Mouse (Mus musculus) heart, embryonic 14.5 days (tissue): ENCODE data around the gene Myo10. TPM values are rescaled to one million over a fixed set of nuclear protein-coding genes. Genes with fewer than 3 reads are reported as not detected.

Experiments used
- ATAC-seq: fragments of 200-750 bp; cut with Nextera tagmentation; 2 replicates; pipeline ENCODE4 v1.8.0; 2017; ENCODE audit warnings: low read depth, moderate TSS enrichment; ENCODE audit not compliant: insufficient number of reproducible peaks, insufficient read depth, low FRiP score
- H3K27ac ChIP-seq, 2 experiments: fragments of 200-500 bp in 1 of 2; fragments of 300-500 bp in 1 of 2; sonication (generic) in 1 of 2; replicated peaks in 1 of 2; 2 replicates each; pipeline ENCODE4 v1.5.1; 2012 to 2014; ENCODE audit warnings: low read depth in 2 of 2, low read length in 2 of 2, control low read depth in 1 of 2, mild to moderate bottlenecking in 1 of 2, mixed read lengths in 1 of 2; ENCODE audit not compliant: control insufficient read depth in 1 of 2, insufficient read depth in 1 of 2
- H3K27me3 ChIP-seq: fragments of 300-500 bp; sonication (generic); 2 replicates; pipeline ENCODE4 v1.6.1; 2014; ENCODE audit warnings: mild to moderate bottlenecking, low read length, control low read depth; ENCODE audit not compliant: control insufficient read depth, insufficient read depth
- H3K36me3 ChIP-seq: fragments of 300-500 bp; sonication (generic); 2 replicates; pipeline ENCODE4 v1.6.1; 2014; ENCODE audit warnings: mild to moderate bottlenecking, control low read depth, low read length, mixed read lengths; ENCODE audit not compliant: control insufficient read depth, insufficient read depth
- H3K4me1 ChIP-seq, 2 experiments: fragments of 200-500 bp in 1 of 2; fragments of 300-500 bp in 1 of 2; sonication (generic) in 1 of 2; 2 replicates each; pipeline ENCODE4 v1.6.1; 2012 to 2014; ENCODE audit warnings: low read length in 2 of 2, control low read depth in 1 of 2, mixed read lengths in 1 of 2; ENCODE audit not compliant: control insufficient read depth in 2 of 2, insufficient read depth in 2 of 2
- H3K4me2 ChIP-seq: fragments of 300-500 bp; sonication (generic); 2 replicates; pipeline ENCODE4 v1.6.1; 2014; ENCODE audit warnings: mild to moderate bottlenecking, low read length
- H3K4me3 ChIP-seq, 2 experiments: fragments of 200-500 bp in 1 of 2; fragments of 300-500 bp in 1 of 2; sonication (generic) in 1 of 2; 2 replicates each; pipeline ENCODE4 v1.5.1; 2012 to 2014; ENCODE audit warnings: low read length in 2 of 2, mild to moderate bottlenecking in 2 of 2, control low read depth in 1 of 2, low read depth in 1 of 2, moderate library complexity in 1 of 2; ENCODE audit not compliant: control insufficient read depth in 1 of 2, insufficient read depth in 1 of 2
- H3K9ac ChIP-seq: fragments of 300-500 bp; sonication (generic); 2 replicates; pipeline ENCODE4 v1.6.1; 2014; ENCODE audit warnings: mild to moderate bottlenecking, low read length
- H3K9me3 ChIP-seq: fragments of 300-500 bp; sonication (generic); 2 replicates; pipeline ENCODE4 v1.6.1; 2016; ENCODE audit warnings: low read length, control low read depth; ENCODE audit not compliant: control insufficient read depth
- WGBS: fragments of 180-500 bp; shearing (Covaris S2); extraction: QIAGEN DNeasy Blood & Tissue Kit; methylation state at CpG from one replicate; pipeline ENCODE4 v1.1.7; 2014; 5-methylcytosine and 5-hydroxymethylcytosine counted together
- polyA plus RNA-seq: library from polyadenylated mRNA; unstranded; fragments of >200 nt; fragmentation: Nextera tagmentation; extraction: Ambion mirVana; gene quantifications from 2 replicates; pipeline ENCODE4 v1.2.1, GENCODE M21; 2014

The Myo10 gene
- polyA plus RNA-seq, 1 experiment from 2014 or later = 12.6 TPM

DNA sequence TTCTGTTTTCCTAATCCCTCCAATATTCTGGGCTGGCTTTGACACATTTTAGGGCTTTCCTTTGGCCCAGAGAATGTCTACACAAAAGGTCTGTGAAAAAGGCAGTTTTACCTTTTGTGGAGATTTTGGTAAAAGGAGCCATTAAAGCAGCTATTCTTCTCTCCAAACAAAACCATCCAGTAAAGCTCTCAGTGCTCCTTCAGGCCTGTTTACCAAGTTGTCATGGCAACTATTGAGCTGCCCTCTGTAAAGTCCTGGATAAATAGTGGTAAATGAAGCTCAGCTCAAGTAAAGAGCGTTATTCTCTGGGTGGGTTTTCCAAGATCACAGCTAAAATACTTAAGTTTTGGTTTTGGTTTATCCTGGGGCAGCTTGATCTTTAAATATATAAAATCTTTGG, 130.3 kb downstream of the Myo10 start:
- H3K9me3 ChIP-seq = no peaks in the 10 kb centered on the region
- H3K4me3 ChIP-seq = no peak overlapping the region
- H3K36me3 ChIP-seq = no peaks in the 10 kb centered on the region
- no peak overlapping the region for H3K27ac ChIP-seq
- WGBS = 84% methylated on average over 1 of the region's 1 CpGs
- no peaks in the 10 kb centered on the region for H3K27me3 ChIP-seq
- no peaks in the 10 kb centered on the region for H3K4me1 ChIP-seq
- H3K9ac ChIP-seq = no peak overlapping the region
- no peak for ATAC-seq
- H3K4me2 ChIP-seq = no peak overlapping the region

DNA sequence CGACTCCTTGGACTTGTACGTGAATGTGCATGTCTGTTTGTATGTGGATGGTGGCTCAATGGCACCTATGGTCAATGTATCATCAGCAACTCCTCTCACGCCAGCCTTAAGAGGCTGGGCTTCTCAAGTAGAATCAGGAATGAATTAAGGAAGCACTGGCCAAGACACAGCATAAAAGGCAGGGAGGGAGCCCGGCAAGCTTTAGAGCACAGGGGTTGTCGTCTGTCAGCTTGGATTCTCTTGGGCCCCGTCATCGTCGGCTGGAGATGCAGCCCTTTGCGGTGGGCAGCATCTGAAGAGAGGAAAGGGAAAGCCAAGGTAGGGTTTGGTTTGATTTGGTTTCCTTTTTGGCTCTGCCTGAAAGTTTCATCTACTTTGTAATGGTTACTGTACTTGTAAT, 130.7 kb downstream of the Myo10 start:
- no peaks in the 10 kb centered on the region for H3K27me3 ChIP-seq
- WGBS = 65% methylated on average over 9 of the region's 9 CpGs
- H3K4me1 ChIP-seq = no peaks in the 10 kb centered on the region
- H3K9me3 ChIP-seq = no peaks in the 10 kb centered on the region
- H3K9ac ChIP-seq = no peak overlapping the region
- no peaks in the 10 kb centered on the region for H3K36me3 ChIP-seq
- no peak for ATAC-seq
- H3K4me3 ChIP-seq = no peak overlapping the region
- no peak overlapping the region for H3K4me2 ChIP-seq
- H3K27ac ChIP-seq = no peak overlapping the region

DNA sequence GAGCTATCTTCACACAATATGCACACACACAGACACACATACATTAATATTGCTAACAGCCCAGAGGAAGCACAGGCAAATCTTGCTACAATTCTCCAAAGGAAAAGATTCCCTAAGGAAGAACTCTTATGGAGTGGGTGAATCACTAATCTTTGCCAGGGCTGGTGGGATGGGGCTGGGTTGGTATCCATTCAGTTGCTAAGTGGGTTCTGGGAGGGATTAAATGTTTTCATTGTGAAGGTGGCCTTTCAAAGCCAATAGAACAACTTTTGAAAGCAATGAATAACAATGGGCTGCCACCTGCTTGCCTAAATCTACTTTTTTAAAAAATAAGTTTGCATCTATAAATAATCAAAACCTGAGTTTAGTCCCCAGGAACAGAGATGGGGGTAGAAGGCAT, 131.6 kb downstream of the Myo10 start:
- no peak for ATAC-seq
- H3K27me3 ChIP-seq = no peaks in the 10 kb centered on the region

DNA sequence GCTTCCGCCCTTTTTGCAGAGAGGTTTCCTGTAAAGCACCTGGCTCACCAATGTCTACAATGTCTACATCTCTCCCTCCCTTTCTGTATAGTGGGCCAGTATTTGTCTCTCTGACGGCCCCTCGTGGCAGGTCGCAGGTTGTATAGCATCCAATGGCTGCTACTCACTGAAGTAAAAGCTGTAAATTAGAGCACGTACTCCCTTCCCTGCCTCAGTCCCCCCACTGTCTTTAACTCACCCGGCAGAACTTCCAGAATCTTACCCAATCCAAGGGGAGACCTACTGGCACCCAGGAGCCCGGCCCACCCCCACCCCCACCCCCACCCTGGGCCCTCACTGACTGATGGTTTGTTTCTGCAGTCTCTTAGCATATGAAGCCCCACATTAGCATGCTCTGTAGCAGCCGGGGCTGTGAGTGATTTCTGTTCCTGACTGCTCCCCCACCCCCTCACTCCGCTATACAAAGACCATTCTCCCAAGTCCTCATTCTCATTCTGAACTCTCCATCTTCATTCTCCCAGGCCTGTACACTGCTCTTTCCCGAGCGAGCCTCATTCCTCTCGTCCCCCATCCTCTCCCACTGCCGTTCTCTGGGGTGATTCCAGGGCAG, 132.1 kb downstream of the Myo10 start:
- no peak overlapping the region for H3K9ac ChIP-seq
- no peak overlapping the region for H3K4me3 ChIP-seq
- no peak overlapping the region for H3K4me2 ChIP-seq
- no peaks in the 10 kb centered on the region for H3K4me1 ChIP-seq
- no peaks in the 10 kb centered on the region for H3K9me3 ChIP-seq
- no peak for ATAC-seq
- no peak overlapping the region for H3K27ac ChIP-seq
- WGBS = 48% methylated on average over 13 of the region's 13 CpGs
- H3K36me3 ChIP-seq = no peaks in the 10 kb centered on the region
- H3K27me3 ChIP-seq = no peaks in the 10 kb centered on the region

More for the DNA sequence above, 131.6 kb downstream of the Myo10 start:
- Histone ChIP-seq H3K27ac (no peak overlapping the region), H3K9me3 (no peaks in the 10 kb centered on the region), H3K9ac (no peak overlapping the region), H3K4me1 (no peaks in the 10 kb centered on the region), H3K4me2 (no peak overlapping the region), H3K36me3 (no peaks in the 10 kb centered on the region), H3K4me3 (no peak overlapping the region)

DNA sequence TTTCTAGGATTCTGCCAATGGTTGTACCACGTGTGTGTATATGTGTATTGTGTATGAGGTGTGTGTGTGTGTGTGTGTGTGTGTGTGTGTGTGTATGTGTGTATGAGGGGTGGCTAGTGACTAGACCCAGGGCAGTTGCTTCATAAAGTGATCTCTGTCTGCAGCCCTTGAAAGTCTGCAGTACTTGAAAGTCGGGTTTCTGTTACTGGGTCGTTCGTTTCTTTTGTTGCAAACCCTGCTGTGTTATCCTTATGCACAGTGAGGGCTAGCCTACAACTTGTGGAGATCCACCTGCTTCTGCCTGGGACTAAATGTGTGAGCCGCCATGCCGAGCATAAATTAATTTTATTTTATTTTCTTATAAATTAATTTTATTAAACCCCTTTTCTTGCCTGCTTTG, 133.2 kb downstream of the Myo10 start:
- no peak for ATAC-seq
- H3K4me3 ChIP-seq = no peak overlapping the region
- no peaks in the 10 kb centered on the region for H3K4me1 ChIP-seq
- H3K36me3 ChIP-seq = no peaks in the 10 kb centered on the region
- no peaks in the 10 kb centered on the region for H3K27me3 ChIP-seq
- H3K9me3 ChIP-seq = no peaks in the 10 kb centered on the region
- H3K27ac ChIP-seq = no peak overlapping the region
- no peak overlapping the region for H3K9ac ChIP-seq
- 74% methylated on average over 6 of the region's 6 CpGs for WGBS
- no peak overlapping the region for H3K4me2 ChIP-seq

DNA sequence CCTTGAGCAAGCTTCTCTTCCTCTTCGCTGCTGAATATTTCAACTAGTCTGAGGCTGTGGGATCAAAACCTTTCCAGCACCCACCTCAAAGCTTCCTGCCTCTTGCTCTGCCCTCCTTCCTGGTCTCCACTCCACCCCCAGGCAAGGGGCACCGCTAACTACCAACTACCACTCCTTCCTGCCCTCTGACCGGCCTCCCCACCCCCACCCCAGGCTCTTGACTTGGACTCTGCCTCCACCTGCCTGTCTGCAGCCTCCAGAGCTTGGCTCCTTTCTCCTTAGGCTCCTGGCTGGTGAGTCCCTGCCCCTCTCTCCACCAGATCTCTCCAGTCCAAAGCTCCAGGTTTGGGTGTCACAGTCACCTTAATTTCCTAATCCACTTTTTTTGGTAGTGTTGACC, 133.7 kb downstream of the Myo10 start:
- Histone ChIP-seq H3K36me3 (no peaks in the 10 kb centered on the region), H3K4me2 (no peak overlapping the region), H3K4me1 (no peaks in the 10 kb centered on the region), H3K4me3 (no peak overlapping the region), H3K9ac (no peak overlapping the region), H3K27ac (no peak overlapping the region), H3K9me3 (no peaks in the 10 kb centered on the region), H3K27me3 (no peaks in the 10 kb centered on the region)
- ATAC-seq = no peak
- 67% methylated on average over 3 of the region's 3 CpGs for WGBS

DNA sequence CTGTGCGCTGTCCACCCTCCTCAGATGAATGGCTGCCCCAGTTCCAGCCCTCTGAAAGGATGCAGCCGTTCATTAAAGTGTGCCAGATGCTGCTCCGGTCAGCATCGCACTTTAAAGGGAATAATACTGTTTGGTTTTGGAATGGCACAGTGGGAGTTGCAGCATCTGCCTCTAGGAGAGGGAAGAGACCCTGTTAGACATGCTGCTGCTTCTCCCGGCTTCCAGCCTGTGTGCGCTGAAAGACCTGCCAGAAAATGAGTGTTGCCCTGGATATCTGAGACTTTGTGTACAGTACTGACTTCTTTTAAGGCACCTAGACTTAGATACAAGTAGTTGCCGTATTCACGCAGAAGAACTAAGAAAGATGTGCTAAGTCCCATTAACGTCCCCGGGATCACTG, 135.7 kb downstream of the Myo10 start:
- Histone ChIP-seq H3K9me3 (no peaks in the 10 kb centered on the region), H3K4me2 (no peak overlapping the region), H3K36me3 (no peaks in the 10 kb centered on the region), H3K27ac (no peak overlapping the region), H3K27me3 (no peaks in the 10 kb centered on the region), H3K4me1 (no peaks in the 10 kb centered on the region; a peak in 1 of 4 replicates), H3K4me3 (no peak overlapping the region), H3K9ac (no peak overlapping the region)
- ATAC-seq = no peak
- WGBS = 84% methylated on average over 10 of the region's 10 CpGs

DNA sequence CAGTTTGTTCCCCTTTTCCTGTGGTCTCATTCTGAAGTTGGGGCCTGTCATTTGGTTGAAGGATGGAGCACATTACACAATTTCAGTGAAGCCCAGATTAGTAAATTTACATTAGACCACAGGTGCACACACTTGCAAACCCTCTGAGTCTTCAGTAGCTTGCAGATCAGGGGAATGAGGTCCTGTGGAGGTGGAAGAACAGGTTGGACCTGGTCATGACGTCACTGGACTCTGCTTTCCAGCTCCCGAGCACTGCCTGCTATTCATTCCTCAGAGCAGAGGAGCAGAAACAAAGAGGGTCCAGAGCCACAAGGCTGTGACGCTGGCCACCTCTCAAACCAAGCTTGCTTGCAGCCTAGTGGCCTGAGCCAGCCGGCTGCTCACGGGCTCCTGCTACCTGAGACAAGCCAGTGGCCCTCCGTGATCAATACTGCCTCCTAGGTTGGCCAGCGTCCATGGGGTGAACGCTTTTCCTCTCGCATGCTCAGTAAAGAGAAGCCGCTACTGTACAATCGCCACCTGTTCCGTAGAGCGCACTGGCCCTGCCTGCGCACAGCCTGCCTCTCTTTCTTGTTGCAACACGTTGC, 136.3 kb downstream of the Myo10 start:
- Histone ChIP-seq H3K27me3 (no peaks in the 10 kb centered on the region), H3K4me2 (no peak overlapping the region), H3K36me3 (no peaks in the 10 kb centered on the region), H3K27ac (no peak overlapping the region), H3K4me3 (no peak overlapping the region), H3K9ac (no peak overlapping the region), H3K4me1 (no peaks in the 10 kb centered on the region; a peak in 1 of 4 replicates), H3K9me3 (no peaks in the 10 kb centered on the region)
- WGBS = 78% methylated on average over 15 of the region's 15 CpGs
- ATAC-seq = no peak
